Mouse (Mus musculus) embryonic fibroblast, embryonic 13.5 days (primary cell): ENCODE data around the gene Krtcap2.

Source experiments
- CTCF ChIP-seq: IDR thresholded peaks from 2 replicates; pipeline ENCODE4 v1.5.1; 2011; ENCODE audit warnings: mild to moderate bottlenecking, control low read depth, low read length, moderate library complexity, borderline replicate concordance; ENCODE audit not compliant: insufficient read depth
- POLR2A ChIP-seq: IDR thresholded peaks from 2 replicates; pipeline ENCODE4 v1.6.1; 2011; ENCODE audit warnings: low read depth, mild to moderate bottlenecking, control low read depth, low read length, moderate library complexity

DNA sequence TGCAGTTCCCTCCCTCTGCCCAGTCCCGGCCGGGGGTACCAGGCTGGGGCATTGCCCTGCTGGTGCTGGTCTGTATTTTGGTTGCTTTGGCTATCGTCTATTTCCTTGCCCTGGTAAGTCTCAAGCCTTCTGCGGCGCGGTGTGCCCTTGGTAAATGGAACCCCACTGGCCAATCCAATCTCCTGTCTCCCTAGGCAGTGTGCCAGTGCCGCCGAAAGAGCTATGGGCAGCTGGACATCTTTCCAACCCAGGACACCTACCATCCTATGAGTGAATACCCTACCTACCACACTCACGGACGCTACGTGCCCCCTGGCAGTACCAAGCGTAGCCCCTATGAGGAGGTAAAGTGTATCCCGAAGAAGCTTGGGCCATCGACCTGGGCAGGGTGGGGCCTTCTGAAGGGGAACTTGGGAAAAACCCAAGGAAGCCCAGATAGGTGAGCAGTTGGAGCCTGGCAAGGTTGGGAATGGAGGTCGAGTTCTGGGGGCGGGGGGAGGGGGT lies 13.9 kb upstream of the Krtcap2 start:
- TF ChIP-seq POLR2A (no peak), CTCF (no peak)
